Mouse (Mus musculus) heart, postnatal 25 days (tissue): ENCODE measurements around the gene Tgfbr3. TPM values are rescaled to one million over a fixed set of nuclear protein-coding genes. Genes with fewer than 3 reads are reported as not detected.

Experiments
- DNase-seq: peaks from one replicate; pipeline ENCODE4 v3.0.0; 2022; ENCODE audit warnings: low spot score
- intact Hi-C: fragments of 180-260 bp; cut with DNase I; formaldehyde crosslinking; loops from one replicate; pipeline ENCODE4 v1.15.1; 2025
- total RNA-seq, 2 experiments: library from RNA; stranded (reverse); gene quantifications; 2 replicates each; pipeline ENCODE4 v1.2.3; 2021

Gene Tgfbr3
- total RNA-seq, 2 experiments from 2014 or later = 42.9 to 50.8 TPM

GRCm38 (mm10) chr5:107159914-107160890, 129.2 kb downstream of the Tgfbr3 start:
- intact Hi-C loops = no loop called here
- no peak for DNase-seq

GRCm38 (mm10) chr5:107158531-107159178, 130.8 kb downstream of the Tgfbr3 start:
- intact Hi-C loops = no loop called here
- DNase-seq = no peak

- no peak for DNase-seq
These were observed 132.0 kb downstream of the Tgfbr3 start for GRCm38 (mm10) chr5:107157384-107157783.

GRCm38 (mm10) chr5:107156096-107156495, 133.3 kb downstream of the Tgfbr3 start:
- DNase-seq = no peak
- intact Hi-C loops = no loop called here

More at GRCm38 (mm10) chr5:107157384-107157783, 132.0 kb downstream of the Tgfbr3 start:
- intact Hi-C loops = no loop called here

- no peak for DNase-seq
- intact Hi-C loops = loop anchor here (5.0 kb wide), 1 partner anchor 79 kb away; no protein-coding TSS in a partner anchor
These were observed 136.4 kb downstream of the Tgfbr3 start for GRCm38 (mm10) chr5:107152989-107153388.

- DNase-seq = peak; percentile 40
These were observed 138.1 kb downstream of the Tgfbr3 start for GRCm38 (mm10) chr5:107151320-107151719.

GRCm38 (mm10) chr5:107150555-107151312, 138.7 kb downstream of the Tgfbr3 start:
- intact Hi-C loops = loop anchor here (5.0 kb wide), 1 partner anchor 82 kb away; no protein-coding TSS in a partner anchor
- peak; percentile 46 for DNase-seq

More at GRCm38 (mm10) chr5:107151320-107151719, 138.1 kb downstream of the Tgfbr3 start:
- intact Hi-C loops = loop anchor here (5.0 kb wide), 1 partner anchor 81 kb away; no protein-coding TSS in a partner anchor

- peak; percentile 78 for DNase-seq
- intact Hi-C loops = loop anchor here (2.0 kb wide), 1 partner anchor 141 kb away; the partner anchor contains the start of gene Tgfbr3
These were observed 141.3 kb downstream of the Tgfbr3 start for GRCm38 (mm10) chr5:107147951-107148766.

- intact Hi-C loops = no loop called here
- no peak for DNase-seq
These were observed 142.0 kb downstream of the Tgfbr3 start for GRCm38 (mm10) chr5:107147413-107147812.

- intact Hi-C loops = no loop called here
- DNase-seq = no peak
These were observed 143.3 kb downstream of the Tgfbr3 start for GRCm38 (mm10) chr5:107146111-107146616.

- intact Hi-C loops = no loop called here
These were observed 144.3 kb downstream of the Tgfbr3 start for GRCm38 (mm10) chr5:107145125-107145524.

GRCm38 (mm10) chr5:107144263-107144843, 145.1 kb downstream of the Tgfbr3 start:
- DNase-seq = no peak
- intact Hi-C loops = no loop called here

More at GRCm38 (mm10) chr5:107145125-107145524, 144.3 kb downstream of the Tgfbr3 start:
- DNase-seq = no peak

GRCm38 (mm10) chr5:107143406-107143805, 146.0 kb downstream of the Tgfbr3 start:
- DNase-seq = no peak
- intact Hi-C loops = no loop called here

- intact Hi-C loops = no loop called here
- no peak for DNase-seq
These were observed 146.6 kb downstream of the Tgfbr3 start for GRCm38 (mm10) chr5:107142791-107143190.

- intact Hi-C loops = no loop called here
- no peak for DNase-seq
These were observed 148.1 kb downstream of the Tgfbr3 start for GRCm38 (mm10) chr5:107141375-107141774.

- DNase-seq = no peak
- intact Hi-C loops = loop anchor here (5.0 kb wide), 1 partner anchor 148 kb away; no protein-coding TSS in a partner anchor
These were observed 149.4 kb downstream of the Tgfbr3 start for GRCm38 (mm10) chr5:107139800-107140651.

GRCm38 (mm10) chr5:107133336-107133735, 156.1 kb downstream of the Tgfbr3 start:
- intact Hi-C loops = no loop called here
- DNase-seq = no peak
